Mouse (Mus musculus) hindbrain, embryonic 14.5 days (tissue): ENCODE data around the gene Gabbr2. TPM values are rescaled to one million over a fixed set of nuclear protein-coding genes. Genes with fewer than 3 reads are reported as not detected.

Experiments used
- ATAC-seq: fragments of 200-750 bp; cut with Nextera tagmentation; 2 replicates; pipeline ENCODE4 v1.8.0; 2017; ENCODE audit warnings: moderate number of reproducible peaks, mild to moderate bottlenecking, moderate TSS enrichment, moderate library complexity; ENCODE audit not compliant: low FRiP score
- DNase-seq: peaks from one replicate; pipeline ENCODE4 v3.0.0-alpha.2; 2015; ENCODE audit warnings: low spot score
- H3K27ac ChIP-seq: fragments of 300-500 bp; sonication (generic); 2 replicates; pipeline ENCODE4 v1.5.1; 2014; ENCODE audit warnings: mild to moderate bottlenecking, moderate library complexity
- H3K27me3 ChIP-seq: fragments of 300-500 bp; sonication (generic); 2 replicates; pipeline ENCODE4 v1.6.1; 2014; ENCODE audit warnings: mild to moderate bottlenecking, low read length, mixed read lengths; ENCODE audit not compliant: control insufficient read depth, insufficient read depth
- H3K36me3 ChIP-seq: fragments of 300-500 bp; sonication (generic); replicated peaks from 2 replicates; pipeline ENCODE4 v1.6.1; 2014; ENCODE audit not compliant: control insufficient read depth, insufficient read depth
- H3K4me1 ChIP-seq: fragments of 300-500 bp; sonication (generic); replicated peaks from 2 replicates; pipeline ENCODE4 v1.6.1; 2014; ENCODE audit warnings: antibody characterized with exemption, low read length, mixed read lengths; ENCODE audit not compliant: control insufficient read depth, insufficient read depth
- H3K4me2 ChIP-seq: fragments of 300-500 bp; sonication (generic); replicated peaks from 2 replicates; pipeline ENCODE4 v1.6.1; 2014; ENCODE audit warnings: mild to moderate bottlenecking, moderate library complexity
- H3K4me3 ChIP-seq: fragments of 300-500 bp; sonication (generic); replicated peaks from 2 replicates; pipeline ENCODE4 v1.5.1; 2014; ENCODE audit warnings: mild to moderate bottlenecking, low read length
- H3K9ac ChIP-seq: fragments of 300-500 bp; sonication (generic); 2 replicates; pipeline ENCODE4 v1.6.1; 2014
- H3K9me3 ChIP-seq: fragments of 300-500 bp; sonication (generic); 2 replicates; pipeline ENCODE4 v1.6.1; 2016; ENCODE audit warnings: low read length; ENCODE audit not compliant: control insufficient read depth
- WGBS: fragments of 180-500 bp; shearing (Covaris S2); extraction: QIAGEN DNeasy Blood & Tissue Kit; methylation state at CpG from one replicate; pipeline ENCODE4 v1.1.7; 2014; 5-methylcytosine and 5-hydroxymethylcytosine counted together
- polyA plus RNA-seq: library from polyadenylated mRNA; unstranded; fragments of >200 nt; fragmentation: Nextera tagmentation; extraction: Ambion mirVana; gene quantifications from 2 replicates; pipeline ENCODE4 v1.2.1, GENCODE M21; 2014

The Gabbr2 gene
- polyA plus RNA-seq, 1 experiment from 2014 or later: 13.3 TPM

DNA sequence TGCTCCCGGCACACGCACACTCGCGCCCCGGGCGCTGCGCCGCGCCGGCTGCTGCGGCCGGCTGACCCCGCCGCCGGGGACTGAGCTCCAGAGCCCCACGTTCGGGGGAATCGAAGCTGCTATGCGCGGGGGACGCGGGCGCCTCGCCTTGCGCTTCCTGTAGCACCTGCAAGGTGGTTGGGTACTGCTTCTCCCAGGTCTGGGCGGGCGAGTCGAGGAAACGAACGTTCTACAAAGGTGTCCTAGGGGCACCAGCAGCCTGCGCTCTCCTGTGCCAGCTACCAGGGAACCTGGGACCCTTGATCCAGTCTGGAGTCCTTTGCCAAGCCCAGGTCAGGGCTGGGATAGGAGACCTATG, 265 bp upstream of the Gabbr2 start:
- H3K9me3 ChIP-seq: no peaks in the 10 kb centered on the region
- ATAC-seq (no peak; the same call in none of the 2 replicates), DNase-seq (peak; percentile 40)
- 0% methylated on average over 20 of the region's 31 CpGs for WGBS
- H3K27ac ChIP-seq: peak overlapping the region; percentile 91
- H3K4me2 ChIP-seq: peak overlapping the region; percentile 70
- peak overlapping the region; percentile 57 for H3K4me3 ChIP-seq
- H3K9ac ChIP-seq: peak overlapping the region; percentile 80
- no peaks in the 10 kb centered on the region for H3K36me3 ChIP-seq
- H3K27me3 ChIP-seq: peaks cover 32% of the 10 kb centered on the region
- H3K4me1 ChIP-seq: peaks cover 25% of the 10 kb centered on the region; the same call in 1 of the 2 replicates

DNA sequence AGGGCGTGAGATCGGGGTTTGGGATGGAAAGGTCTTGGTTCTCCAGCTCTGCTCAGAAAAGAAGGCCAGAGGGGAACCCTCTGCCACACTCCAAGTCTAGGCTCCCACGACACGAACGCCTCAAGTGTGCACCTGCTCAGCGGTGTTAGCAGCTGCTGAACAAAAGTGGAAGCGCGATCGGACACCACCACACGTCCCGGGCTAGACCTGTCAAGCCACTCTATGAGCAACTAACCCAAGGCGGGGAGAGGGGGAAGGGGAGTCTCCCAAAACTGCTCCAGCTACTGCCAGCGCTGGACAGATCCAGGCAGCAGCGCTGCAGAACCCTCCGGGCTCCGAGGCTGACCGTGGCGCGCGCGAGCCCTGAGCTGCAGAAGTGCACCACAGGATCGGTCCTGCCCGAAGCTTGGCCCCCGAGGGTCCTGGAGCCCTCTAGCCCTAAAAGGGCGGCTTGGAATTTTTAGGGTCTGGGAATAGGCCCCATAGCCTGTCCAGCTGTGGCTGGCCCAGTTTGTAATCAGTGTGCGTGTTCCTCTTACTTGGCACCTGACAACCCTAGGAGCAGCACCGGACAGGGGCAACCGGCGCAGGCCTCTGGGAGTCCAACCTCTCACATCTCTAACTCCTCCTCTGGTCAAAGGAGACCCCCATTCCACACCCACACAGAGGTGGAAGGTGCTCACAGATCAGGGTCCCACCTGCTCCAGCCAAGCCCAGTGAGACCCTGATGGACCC, 1.2 kb downstream of the Gabbr2 start:
- ATAC-seq (peak; percentile 9), DNase-seq (no peak)
- Histone ChIP-seq H3K27me3 (peaks cover 32% of the 10 kb centered on the region), H3K27ac (peak overlapping the region; percentile 91), H3K4me3 (peak overlapping the region; percentile 57), H3K4me2 (peak overlapping the region; percentile 70), H3K9me3 (no peaks in the 10 kb centered on the region), H3K9ac (peak overlapping the region; percentile 80), H3K4me1 (peaks cover 25% of the 10 kb centered on the region; the same call in 1 of the 2 replicates), H3K36me3 (no peaks in the 10 kb centered on the region)
- 2% methylated on average over 29 of the region's 29 CpGs for WGBS

DNA sequence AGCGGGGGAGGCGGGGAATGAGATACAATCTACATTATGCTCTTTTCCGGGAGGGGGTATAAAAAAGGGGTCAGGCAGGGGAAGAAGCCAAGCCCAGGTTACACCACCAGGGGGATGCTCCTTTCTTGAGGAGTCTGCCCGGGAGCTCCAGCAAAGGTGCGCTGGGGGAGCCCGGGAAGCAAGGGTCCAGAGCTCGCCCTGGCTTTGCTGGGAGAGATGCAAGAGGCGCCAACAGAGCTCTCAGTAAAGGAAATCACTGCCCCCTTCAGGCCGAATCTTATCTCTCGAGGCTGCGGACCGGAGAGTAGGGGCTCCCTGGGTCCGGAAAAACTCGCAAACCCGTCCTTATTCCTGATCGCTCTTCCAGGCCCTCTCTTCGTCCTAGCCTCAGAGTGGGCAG, 1.8 kb downstream of the Gabbr2 start:
- H3K27ac ChIP-seq: peak overlapping the region; percentile 91

DNA sequence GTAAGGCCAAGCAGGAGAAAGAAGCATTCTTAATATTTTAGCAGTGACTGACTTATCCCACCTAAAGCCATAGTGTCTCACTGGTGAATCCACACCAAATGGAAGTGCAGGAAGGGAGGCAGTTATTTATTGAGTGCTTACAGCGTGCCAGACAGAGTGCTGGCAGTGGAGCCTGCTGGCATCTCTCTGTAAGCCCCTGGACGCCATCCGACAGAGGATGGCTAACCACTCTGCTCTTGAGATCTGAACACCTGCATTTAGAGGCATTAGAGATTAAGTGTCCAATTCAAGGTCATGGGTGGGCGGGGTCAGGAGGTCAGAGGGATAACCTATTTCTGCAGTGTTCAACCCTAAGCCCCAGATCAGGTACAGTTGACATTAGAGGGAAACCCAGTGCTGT, 2.8 kb downstream of the Gabbr2 start:
- no peaks in the 10 kb centered on the region for H3K9me3 ChIP-seq
- no peak overlapping the region; the same call in 1 of the 2 replicates for H3K9ac ChIP-seq
- H3K4me1 ChIP-seq: peaks cover 25% of the 10 kb centered on the region; the same call in 1 of the 2 replicates
- H3K4me2 ChIP-seq: peak overlapping the region; percentile 70
- 64% methylated on average over 4 of the region's 4 CpGs for WGBS
- H3K36me3 ChIP-seq: no peaks in the 10 kb centered on the region
- H3K4me3 ChIP-seq: peak overlapping the region; percentile 57; the same call in 1 of the 2 replicates
- DNase-seq: no peak
- 0 out of 2 replicates have a peak overlapping the region, but pooled peaks have one; percentile 91 for H3K27ac ChIP-seq
- peaks cover 24% of the 10 kb centered on the region for H3K27me3 ChIP-seq
- no peak for ATAC-seq

More for the DNA sequence above, 1.8 kb downstream of the Gabbr2 start:
- Histone ChIP-seq H3K9me3 (no peaks in the 10 kb centered on the region), H3K4me2 (peak overlapping the region; percentile 70), H3K27me3 (peaks cover 32% of the 10 kb centered on the region), H3K9ac (peak overlapping the region; percentile 80), H3K36me3 (no peaks in the 10 kb centered on the region), H3K4me1 (peaks cover 25% of the 10 kb centered on the region; the same call in 1 of the 2 replicates), H3K4me3 (peak overlapping the region; percentile 57)
- ATAC-seq (peak; percentile 56), DNase-seq (peak; percentile 84)
- 3% methylated on average over 17 of the region's 17 CpGs for WGBS

DNA sequence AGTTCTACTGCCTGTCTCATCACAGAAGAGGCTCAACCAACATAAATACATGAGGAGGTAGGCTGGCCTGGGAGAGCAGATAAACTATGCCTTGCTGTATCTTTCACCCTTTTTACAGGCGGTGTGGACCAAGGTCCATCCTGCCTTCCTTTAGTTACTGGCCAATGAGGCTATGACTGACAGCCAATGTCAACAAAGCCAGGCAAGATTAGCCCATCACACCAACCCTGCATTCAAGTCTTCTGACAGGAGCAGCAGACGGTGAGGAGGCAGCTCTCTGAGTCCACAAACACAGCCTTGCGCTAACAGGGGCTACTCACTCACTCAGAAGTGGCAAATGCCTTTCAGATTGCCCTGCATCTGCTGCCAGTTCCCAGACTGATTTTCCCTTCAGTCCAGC, 3.4 kb downstream of the Gabbr2 start:
- DNase-seq (no peak), ATAC-seq (no peak)
- H3K9me3 ChIP-seq: no peaks in the 10 kb centered on the region
- no peak overlapping the region for H3K4me2 ChIP-seq
- peaks cover 25% of the 10 kb centered on the region; the same call in 1 of the 2 replicates for H3K4me1 ChIP-seq
- no peak overlapping the region for H3K9ac ChIP-seq
- no peaks in the 10 kb centered on the region for H3K36me3 ChIP-seq
- peaks cover 18% of the 10 kb centered on the region for H3K27me3 ChIP-seq
- no peak overlapping the region for H3K4me3 ChIP-seq
- WGBS: 61% methylated on average over 3 of the region's 3 CpGs
- H3K27ac ChIP-seq: no peak overlapping the region

DNA sequence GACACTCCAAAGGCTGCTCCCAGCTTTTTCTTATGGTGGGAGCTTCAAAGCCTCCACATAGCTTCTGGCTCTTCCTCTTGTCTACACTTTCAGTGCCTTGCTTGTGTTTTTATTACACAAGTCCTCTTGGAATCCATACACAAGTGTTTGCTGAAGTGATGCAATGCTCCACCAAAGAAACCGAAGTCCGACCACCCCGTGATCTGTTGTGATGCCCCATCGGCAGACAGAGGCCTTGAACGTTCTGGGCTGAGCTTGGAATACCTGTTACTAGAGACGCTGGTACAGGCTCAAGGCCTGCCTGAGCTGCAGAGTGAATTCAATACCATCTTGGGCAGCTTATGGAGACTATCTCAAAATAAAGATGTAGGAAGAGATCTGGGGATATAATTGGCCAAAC, 3.9 kb downstream of the Gabbr2 start:
- Histone ChIP-seq H3K36me3 (no peaks in the 10 kb centered on the region), H3K9ac (no peak overlapping the region), H3K27ac (no peak overlapping the region), H3K4me2 (no peak overlapping the region), H3K9me3 (no peaks in the 10 kb centered on the region), H3K4me3 (no peak overlapping the region), H3K4me1 (peaks cover 25% of the 10 kb centered on the region; the same call in 1 of the 2 replicates), H3K27me3 (peaks cover 14% of the 10 kb centered on the region)
- 92% methylated on average over 6 of the region's 6 CpGs for WGBS
- ATAC-seq (no peak), DNase-seq (no peak)

DNA sequence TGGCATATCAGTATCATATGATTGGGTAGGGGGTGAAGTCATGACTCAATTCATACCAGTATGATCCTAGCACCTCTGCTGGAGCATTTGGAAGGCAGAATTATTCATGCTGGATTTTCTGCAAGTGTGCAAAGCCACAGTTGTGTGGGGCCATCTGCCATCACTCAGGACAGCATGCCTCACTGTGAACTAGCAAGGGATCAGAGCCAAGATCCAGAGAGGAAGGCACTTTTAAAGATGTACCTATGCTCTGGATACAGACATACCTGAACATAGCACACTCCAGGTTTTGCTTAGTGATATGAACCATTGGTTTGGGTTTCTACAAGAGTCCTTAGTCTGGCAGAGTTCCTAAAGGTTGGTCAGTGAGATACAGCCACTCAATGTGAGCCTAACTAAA, 5.6 kb downstream of the Gabbr2 start:
- no peak overlapping the region for H3K4me3 ChIP-seq
- peaks cover 18% of the 10 kb centered on the region; the same call in 1 of the 2 replicates for H3K4me1 ChIP-seq
- DNase-seq: no peak
- 0 out of 2 replicates have a peak, but pooled peaks cover 4% of the 10 kb centered on the region for H3K27me3 ChIP-seq
- ATAC-seq: no peak
- no peak overlapping the region for H3K9ac ChIP-seq
- H3K27ac ChIP-seq: no peak overlapping the region
- H3K9me3 ChIP-seq: no peaks in the 10 kb centered on the region
- H3K4me2 ChIP-seq: no peak overlapping the region
- H3K36me3 ChIP-seq: no peaks in the 10 kb centered on the region

DNA sequence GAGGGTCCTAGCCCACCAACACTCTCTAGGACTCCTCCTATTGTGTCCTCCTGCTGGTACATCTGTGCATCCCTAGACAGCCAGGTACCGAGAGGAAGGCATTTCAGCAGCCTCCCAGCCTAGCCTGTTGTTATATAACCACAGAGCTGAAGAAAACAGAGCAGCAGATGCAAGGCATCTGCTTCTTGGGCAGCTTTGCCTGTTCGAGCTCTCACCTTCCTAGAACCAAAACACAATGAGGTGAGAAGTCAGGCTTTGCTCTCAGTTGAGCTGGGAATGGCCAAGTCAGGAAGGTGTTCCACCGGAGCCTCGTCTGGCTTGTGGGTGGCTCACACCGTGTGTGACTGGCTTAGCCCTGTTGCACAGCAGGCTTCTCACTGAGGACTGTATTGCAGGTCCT, 8.8 kb downstream of the Gabbr2 start:
- H3K4me1 ChIP-seq: no peaks in the 10 kb centered on the region
- no peak overlapping the region for H3K4me3 ChIP-seq
- H3K27ac ChIP-seq: no peak overlapping the region
- no peaks in the 10 kb centered on the region for H3K27me3 ChIP-seq
- H3K9ac ChIP-seq: no peak overlapping the region
- WGBS: 77% methylated on average over 5 of the region's 5 CpGs
- no peak for ATAC-seq
- H3K4me2 ChIP-seq: no peak overlapping the region
- no peaks in the 10 kb centered on the region for H3K9me3 ChIP-seq
- DNase-seq: no peak
- H3K36me3 ChIP-seq: no peaks in the 10 kb centered on the region

DNA sequence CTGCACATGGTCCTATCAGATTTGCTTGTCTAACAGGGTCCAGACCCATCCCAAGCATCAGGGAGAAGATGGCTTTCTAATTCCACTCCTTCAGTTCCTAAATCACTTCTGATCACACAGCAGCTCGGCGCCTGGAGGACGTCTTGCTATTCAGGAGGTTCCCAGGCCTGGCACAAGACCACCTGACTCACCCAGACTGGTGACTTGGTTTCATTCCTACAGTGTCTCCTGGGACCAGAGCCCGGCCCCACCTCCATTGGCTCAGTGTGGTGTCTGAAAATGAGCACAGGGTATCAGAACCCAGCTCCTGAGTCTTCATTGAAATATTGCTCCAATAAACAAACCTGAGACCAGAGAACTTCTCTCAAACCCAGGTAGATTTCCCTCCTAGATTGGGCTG, 9.6 kb downstream of the Gabbr2 start:
- WGBS: 82% methylated on average over 4 of the region's 4 CpGs
- Histone ChIP-seq H3K9me3 (no peaks in the 10 kb centered on the region), H3K27me3 (no peaks in the 10 kb centered on the region), H3K9ac (no peak overlapping the region), H3K27ac (no peak overlapping the region), H3K4me1 (no peaks in the 10 kb centered on the region), H3K4me2 (no peak overlapping the region), H3K36me3 (no peaks in the 10 kb centered on the region), H3K4me3 (no peak overlapping the region)
- DNase-seq: no peak
- ATAC-seq: no peak
